Mouse (Mus musculus): Measurements from ENCODE around the gene Clybl. TPM values are rescaled to one million over a fixed set of nuclear protein-coding genes. Genes with fewer than 3 reads are reported as not detected.

The Clybl gene
- polyA plus RNA-seq, 1 experiment from 2014 or later = 8.4 TPM

DNA sequence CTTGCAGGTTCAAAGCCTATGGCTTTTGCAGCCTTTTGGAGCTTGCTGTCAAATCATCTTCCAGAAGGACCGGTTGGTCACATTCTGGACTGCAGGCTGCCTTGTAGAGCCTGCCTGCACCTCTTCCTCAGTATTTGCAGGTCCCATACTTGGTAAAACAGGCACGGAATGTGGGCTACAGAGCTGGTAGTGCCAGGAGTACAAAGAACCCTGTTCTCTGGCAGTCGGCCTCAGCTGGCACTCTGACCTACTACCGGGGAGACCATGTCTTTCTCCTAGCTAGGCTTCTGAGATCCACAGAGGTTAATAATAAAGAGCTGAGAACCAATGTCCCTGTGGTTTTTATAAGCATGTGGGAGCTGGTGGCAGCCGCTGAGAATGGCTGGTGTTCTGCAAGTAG lies 8.4 kb downstream of the Clybl start:
- Histone ChIP-seq H3K4me3 (replicated peaks; ENCODE audit: low read length) (no peak overlapping the region), H3K4me2 (ENCODE audit: low read length) (no peak overlapping the region), H3K9me3 (ENCODE audit: control insufficient read depth, low read length) (no peaks in the 10 kb centered on the region), H3K4me1 (replicated peaks; ENCODE audit: control insufficient read depth, insufficient read depth, low read length) (no peaks in the 10 kb centered on the region), H3K27me3 (replicated peaks; ENCODE audit: control insufficient read depth, insufficient read depth, low read length) (no peaks in the 10 kb centered on the region), H3K36me3 (ENCODE audit: control insufficient read depth, insufficient read depth) (no peaks in the 10 kb centered on the region), H3K27ac (ENCODE audit: low read length) (no peak overlapping the region), H3K9ac (replicated peaks; ENCODE audit: low read depth, low read length) (no peak overlapping the region)
- peak; percentile 39; the same call in 1 of the 2 replicates for ATAC-seq
- WGBS = 84% methylated on average over 5 of the region's 5 CpGs

DNA sequence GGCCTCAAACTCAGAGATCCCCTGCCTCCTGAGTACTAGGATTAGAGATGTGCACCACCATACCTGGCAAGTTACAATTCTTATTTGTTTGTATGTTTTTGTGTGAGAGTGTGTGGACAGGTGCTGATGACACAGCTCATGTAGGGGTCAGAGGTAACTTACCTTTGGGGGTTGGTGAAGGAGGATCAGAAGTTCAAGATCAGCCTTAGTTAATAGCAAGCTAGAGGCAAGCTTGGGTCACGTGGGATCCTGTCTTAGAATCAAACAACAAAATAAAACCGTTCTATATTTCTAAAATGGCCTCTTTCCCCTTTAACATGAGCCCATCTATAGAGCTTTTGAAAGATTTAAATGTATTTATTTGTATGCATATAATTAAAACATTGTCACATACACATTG lies 9.0 kb downstream of the Clybl start:
- 28% methylated on average over 2 of the region's 2 CpGs for whole genome bisulfite sequencing
- no peaks in the 10 kb centered on the region for H3K9me3 ChIP-seq (ENCODE audit: control insufficient read depth, low read length)
- H3K27ac ChIP-seq (ENCODE audit: low read length) = no peak overlapping the region
- no peak overlapping the region for H3K9ac ChIP-seq (replicated peaks; ENCODE audit: low read depth, low read length)
- no peaks in the 10 kb centered on the region for H3K4me1 ChIP-seq (replicated peaks; ENCODE audit: control insufficient read depth, insufficient read depth, low read length)
- H3K4me2 ChIP-seq (ENCODE audit: low read length) = no peak overlapping the region
- H3K36me3 ChIP-seq (ENCODE audit: control insufficient read depth, insufficient read depth) = no peaks in the 10 kb centered on the region
- H3K4me3 ChIP-seq (replicated peaks; ENCODE audit: low read length) = no peak overlapping the region
- 0 out of 2 replicates have a peak, but pooled peaks have one; percentile 9 for ATAC-seq
- H3K27me3 ChIP-seq (replicated peaks; ENCODE audit: control insufficient read depth, insufficient read depth, low read length) = no peaks in the 10 kb centered on the region

DNA sequence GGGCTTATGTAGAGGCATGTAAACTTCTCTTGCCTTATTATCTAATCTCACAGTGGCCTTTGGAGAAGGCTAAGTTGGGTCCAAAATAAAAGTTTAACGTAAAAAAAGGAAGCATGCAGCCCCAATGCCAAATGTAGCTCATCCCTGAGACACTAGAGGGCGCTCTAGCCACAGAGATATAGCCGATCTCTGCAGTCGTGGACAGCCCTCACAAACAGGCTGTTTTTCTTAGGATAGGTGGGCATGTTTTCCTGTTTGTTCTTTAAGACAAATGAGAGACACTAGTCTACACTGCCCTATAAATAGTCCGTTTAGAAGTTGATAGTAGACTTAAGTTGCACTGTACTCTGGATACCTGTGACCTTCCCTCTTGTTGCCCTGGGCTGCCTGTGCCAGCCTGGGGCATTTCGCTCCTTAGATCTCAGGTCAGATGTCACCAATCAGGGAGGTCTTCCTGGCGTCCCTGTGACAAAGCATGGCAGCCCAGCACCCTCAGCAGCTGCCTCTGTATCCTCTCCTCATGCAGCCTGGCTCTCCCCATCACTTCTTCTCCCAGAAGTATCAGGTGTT lies 9.5 kb downstream of the Clybl start:
- no peak overlapping the region for H3K9ac ChIP-seq (replicated peaks; ENCODE audit: low read depth, low read length)
- H3K27ac ChIP-seq (ENCODE audit: low read length) = no peak overlapping the region
- H3K9me3 ChIP-seq (ENCODE audit: control insufficient read depth, low read length) = no peaks in the 10 kb centered on the region
- no peak overlapping the region for H3K4me2 ChIP-seq (ENCODE audit: low read length)
- WGBS = 18% methylated on average over 7 of the region's 7 CpGs
- no peak overlapping the region for H3K4me3 ChIP-seq (replicated peaks; ENCODE audit: low read length)
- H3K4me1 ChIP-seq (replicated peaks; ENCODE audit: control insufficient read depth, insufficient read depth, low read length) = no peaks in the 10 kb centered on the region
- H3K36me3 ChIP-seq (ENCODE audit: control insufficient read depth, insufficient read depth) = no peaks in the 10 kb centered on the region
- no peaks in the 10 kb centered on the region for H3K27me3 ChIP-seq (replicated peaks; ENCODE audit: control insufficient read depth, insufficient read depth, low read length)
- ATAC-seq = peak; percentile 73

DNA sequence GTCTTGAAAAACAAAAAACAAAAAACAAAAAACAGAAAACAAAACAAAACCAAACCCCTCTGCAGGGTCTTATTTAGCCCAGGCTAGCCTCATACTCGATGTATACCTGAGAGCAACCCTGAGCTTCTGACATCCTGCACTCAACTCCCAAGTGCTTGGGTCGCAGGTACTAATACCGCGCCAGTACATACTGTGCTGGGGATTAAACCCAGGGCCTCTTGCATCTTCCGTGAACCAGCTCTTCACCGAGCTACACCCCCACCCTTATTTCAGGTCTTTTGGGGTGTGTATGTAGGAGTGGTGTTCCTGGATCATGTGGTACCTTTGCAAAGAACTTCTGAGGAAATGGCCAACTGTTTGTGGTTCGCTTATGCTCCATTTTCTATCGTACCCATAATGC lies 13.1 kb downstream of the Clybl start:
- no peaks in the 10 kb centered on the region for H3K36me3 ChIP-seq (ENCODE audit: control insufficient read depth, insufficient read depth)
- no peaks in the 10 kb centered on the region for H3K27me3 ChIP-seq (replicated peaks; ENCODE audit: control insufficient read depth, insufficient read depth, low read length)
- no peak overlapping the region for H3K9ac ChIP-seq (replicated peaks; ENCODE audit: low read depth, low read length)
- 98% methylated on average over 8 of the region's 8 CpGs for WGBS
- no peak overlapping the region for H3K4me2 ChIP-seq (ENCODE audit: low read length)
- peaks cover 6% of the 10 kb centered on the region; the same call in 1 of the 2 replicates for H3K9me3 ChIP-seq (ENCODE audit: control insufficient read depth, low read length)
- H3K4me1 ChIP-seq (replicated peaks; ENCODE audit: control insufficient read depth, insufficient read depth, low read length) = no peaks in the 10 kb centered on the region
- no peak overlapping the region for H3K27ac ChIP-seq (ENCODE audit: low read length)
- H3K4me3 ChIP-seq (replicated peaks; ENCODE audit: low read length) = no peak overlapping the region
- ATAC-seq = no peak

DNA sequence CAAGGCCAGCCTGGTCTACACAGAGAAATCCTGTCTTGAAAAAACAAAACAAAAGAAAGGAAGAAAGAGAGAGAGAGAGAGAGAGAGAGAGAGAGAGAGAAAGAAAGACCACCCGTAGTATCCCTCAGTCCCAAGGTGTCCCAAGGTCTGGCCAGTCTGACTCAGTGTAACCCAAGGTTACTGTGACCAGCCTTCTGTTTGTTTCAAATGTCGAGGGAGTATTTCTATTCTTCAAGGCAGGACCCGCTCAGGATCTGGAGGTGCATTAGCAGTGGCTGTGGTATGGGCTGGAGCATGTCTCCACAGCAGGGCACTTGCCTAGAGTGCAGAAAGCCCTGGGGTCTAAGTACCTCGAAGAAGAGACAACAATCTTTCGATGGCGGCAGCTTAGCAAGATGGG lies 15.3 kb downstream of the Clybl start:
- no peak overlapping the region for H3K27ac ChIP-seq (ENCODE audit: low read length)
- H3K36me3 ChIP-seq (ENCODE audit: control insufficient read depth, insufficient read depth) = no peaks in the 10 kb centered on the region
- peaks cover 6% of the 10 kb centered on the region; the same call in 1 of the 2 replicates for H3K9me3 ChIP-seq (ENCODE audit: control insufficient read depth, low read length)
- H3K4me1 ChIP-seq (replicated peaks; ENCODE audit: control insufficient read depth, insufficient read depth, low read length) = no peaks in the 10 kb centered on the region
- no peak overlapping the region for H3K4me3 ChIP-seq (replicated peaks; ENCODE audit: low read length)
- no peak overlapping the region for H3K9ac ChIP-seq (replicated peaks; ENCODE audit: low read depth, low read length)
- no peaks in the 10 kb centered on the region for H3K27me3 ChIP-seq (replicated peaks; ENCODE audit: control insufficient read depth, insufficient read depth, low read length)
- 82% methylated on average over 6 of the region's 6 CpGs for WGBS
- no peak for ATAC-seq
- H3K4me2 ChIP-seq (ENCODE audit: low read length) = no peak overlapping the region

DNA sequence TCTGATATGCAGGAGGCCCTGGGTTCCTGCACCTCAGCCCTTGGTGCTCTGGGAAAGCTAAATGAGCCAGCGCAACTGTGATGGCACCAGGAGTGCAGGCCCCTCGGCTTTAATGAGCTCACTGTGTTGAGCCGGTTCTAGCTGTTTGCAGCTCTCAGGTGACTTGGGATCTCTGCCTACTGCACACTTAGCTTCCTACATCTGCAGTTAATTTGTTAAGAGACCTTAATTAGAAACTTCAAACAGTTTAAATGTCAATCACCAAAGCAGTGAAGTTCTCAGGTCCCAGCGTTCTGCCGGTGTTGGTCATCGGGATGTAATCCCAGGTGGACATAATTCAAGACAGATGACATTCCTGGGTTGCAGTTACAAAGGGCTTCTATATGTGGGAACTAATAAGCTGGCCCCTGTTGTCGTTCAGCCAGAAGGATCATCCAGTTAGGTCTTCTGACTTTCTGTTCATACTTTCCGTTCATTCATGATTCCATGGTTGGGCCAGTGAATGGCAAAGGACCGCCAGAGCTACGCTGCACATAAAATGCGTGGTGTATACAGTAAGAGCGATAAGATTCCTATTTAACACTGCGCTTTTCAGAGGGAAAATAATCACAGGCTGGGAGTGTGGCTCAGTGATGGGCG lies 18.9 kb downstream of the Clybl start:
- H3K27ac ChIP-seq (ENCODE audit: low read length) = no peak overlapping the region
- no peaks in the 10 kb centered on the region for H3K27me3 ChIP-seq (replicated peaks; ENCODE audit: control insufficient read depth, insufficient read depth, low read length)
- H3K4me3 ChIP-seq (replicated peaks; ENCODE audit: low read length) = no peak overlapping the region
- no peaks in the 10 kb centered on the region for H3K4me1 ChIP-seq (replicated peaks; ENCODE audit: control insufficient read depth, insufficient read depth, low read length)
- H3K9ac ChIP-seq (replicated peaks; ENCODE audit: low read depth, low read length) = no peak overlapping the region
- no peaks in the 10 kb centered on the region for H3K36me3 ChIP-seq (ENCODE audit: control insufficient read depth, insufficient read depth)
- no peak overlapping the region for H3K4me2 ChIP-seq (ENCODE audit: low read length)
- H3K9me3 ChIP-seq (ENCODE audit: control insufficient read depth, low read length) = peaks cover 6% of the 10 kb centered on the region; the same call in 1 of the 2 replicates
- ATAC-seq = no peak
- WGBS = 79% methylated on average over 14 of the region's 14 CpGs

DNA sequence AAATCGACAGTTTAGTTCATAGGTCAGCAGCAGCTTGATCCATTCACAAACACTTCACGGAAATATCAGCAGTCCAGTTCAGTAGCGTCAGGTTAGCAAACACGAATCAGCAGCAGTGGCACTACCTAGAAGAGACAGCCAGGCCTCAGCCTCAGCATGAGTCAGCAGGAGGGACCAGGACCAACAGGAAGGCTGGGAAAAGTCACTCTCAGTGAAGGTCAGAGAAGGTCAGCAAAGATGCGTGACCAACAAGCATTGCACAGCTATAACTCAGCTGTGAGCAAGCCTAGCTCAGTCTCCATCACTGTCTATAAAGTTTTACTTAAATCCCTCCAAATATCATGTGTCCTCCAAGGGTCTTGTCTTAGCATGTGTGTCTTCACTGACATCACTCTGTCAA lies 27.7 kb downstream of the Clybl start:
- Histone ChIP-seq H3K27ac (ENCODE audit: low read length) (no peak overlapping the region), H3K4me1 (replicated peaks; ENCODE audit: control insufficient read depth, insufficient read depth, low read length) (0 out of 2 replicates have a peak, but pooled peaks cover 4% of the 10 kb centered on the region), H3K27me3 (replicated peaks; ENCODE audit: control insufficient read depth, insufficient read depth, low read length) (no peaks in the 10 kb centered on the region), H3K4me3 (replicated peaks; ENCODE audit: low read length) (no peak overlapping the region), H3K9ac (replicated peaks; ENCODE audit: low read depth, low read length) (no peak overlapping the region), H3K36me3 (ENCODE audit: control insufficient read depth, insufficient read depth) (no peaks in the 10 kb centered on the region), H3K9me3 (ENCODE audit: control insufficient read depth, low read length) (no peaks in the 10 kb centered on the region), H3K4me2 (ENCODE audit: low read length) (no peak overlapping the region)
- ATAC-seq = no peak
- 91% methylated on average over 5 of the region's 5 CpGs for WGBS

DNA sequence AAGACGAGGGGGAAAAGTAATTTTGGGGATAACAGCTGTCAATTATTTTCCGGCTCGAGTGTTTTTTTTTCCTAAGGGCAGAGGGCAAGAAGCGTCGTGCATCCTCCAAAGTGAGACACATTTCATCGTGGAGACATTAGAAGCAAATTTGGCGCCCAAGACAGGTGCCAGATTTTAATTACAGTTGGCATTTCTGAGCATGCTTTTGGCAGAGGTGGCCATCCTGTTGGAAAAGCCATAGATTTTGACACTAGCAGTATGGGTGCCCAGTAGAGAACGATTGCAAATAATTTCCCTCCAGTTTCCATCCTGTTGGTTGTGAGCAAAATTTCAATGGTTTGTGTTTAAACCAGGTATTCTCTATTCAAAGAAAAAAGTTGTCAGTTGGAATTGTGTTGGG lies 32.1 kb downstream of the Clybl start:
- peak; percentile 55; the same call in 1 of the 2 replicates for ATAC-seq
- Histone ChIP-seq H3K36me3 (ENCODE audit: control insufficient read depth, insufficient read depth) (no peaks in the 10 kb centered on the region), H3K9me3 (ENCODE audit: control insufficient read depth, low read length) (no peaks in the 10 kb centered on the region), H3K4me1 (replicated peaks; ENCODE audit: control insufficient read depth, insufficient read depth, low read length) (0 out of 2 replicates have a peak, but pooled peaks cover 4% of the 10 kb centered on the region), H3K4me2 (ENCODE audit: low read length) (no peak overlapping the region), H3K27ac (ENCODE audit: low read length) (no peak overlapping the region), H3K4me3 (replicated peaks; ENCODE audit: low read length) (no peak overlapping the region), H3K27me3 (replicated peaks; ENCODE audit: control insufficient read depth, insufficient read depth, low read length) (no peaks in the 10 kb centered on the region), H3K9ac (replicated peaks; ENCODE audit: low read depth, low read length) (no peak overlapping the region)
- WGBS = 63% methylated on average over 8 of the region's 8 CpGs

DNA sequence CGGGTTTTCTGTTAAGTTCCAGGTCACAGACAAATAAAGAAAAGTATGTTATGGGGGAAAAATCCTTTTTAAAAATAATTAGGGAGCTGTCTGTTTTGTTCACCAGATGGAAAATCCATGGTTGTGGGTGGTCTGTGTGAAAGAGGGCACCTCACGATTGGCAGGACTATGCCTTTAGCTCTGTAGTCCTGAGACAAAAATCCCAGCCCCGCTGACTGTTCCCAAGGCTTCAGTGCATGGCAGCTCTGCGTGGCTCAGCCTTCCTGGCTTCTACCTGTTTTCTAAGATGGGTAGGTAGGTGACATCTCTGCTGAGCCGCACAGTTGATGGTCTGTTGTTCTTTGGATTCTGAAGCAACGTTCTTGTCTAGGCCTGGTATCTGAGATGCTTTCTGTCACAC lies 32.6 kb downstream of the Clybl start:
- no peak overlapping the region for H3K4me2 ChIP-seq (ENCODE audit: low read length)
- 0 out of 2 replicates have a peak, but pooled peaks have one; percentile 50 for ATAC-seq
- 0 out of 2 replicates have a peak, but pooled peaks cover 4% of the 10 kb centered on the region for H3K4me1 ChIP-seq (replicated peaks; ENCODE audit: control insufficient read depth, insufficient read depth, low read length)
- H3K36me3 ChIP-seq (ENCODE audit: control insufficient read depth, insufficient read depth) = no peaks in the 10 kb centered on the region
- H3K9me3 ChIP-seq (ENCODE audit: control insufficient read depth, low read length) = no peaks in the 10 kb centered on the region
- no peak overlapping the region for H3K4me3 ChIP-seq (replicated peaks; ENCODE audit: low read length)
- 74% methylated on average over 6 of the region's 6 CpGs for WGBS
- H3K27me3 ChIP-seq (replicated peaks; ENCODE audit: control insufficient read depth, insufficient read depth, low read length) = no peaks in the 10 kb centered on the region
- no peak overlapping the region for H3K27ac ChIP-seq (ENCODE audit: low read length)
- H3K9ac ChIP-seq (replicated peaks; ENCODE audit: low read depth, low read length) = no peak overlapping the region
